Mouse (Mus musculus): ENCODE measurements around the gene Rpl22. TPM values are rescaled to one million over a fixed set of nuclear protein-coding genes. Genes with fewer than 3 reads are reported as not detected.

Gene Rpl22
- polyA plus RNA-seq (2017; shearing (Covaris generic)), result 461 TPM

GRCm38 (mm10) chr4:152325574-152326411, at the start of gene Rpl22:
TSS of gene Rpl22 (plus strand) at chr4:152325742.

GRCm38 (mm10) chr4:152291562-152291961, 34.0 kb upstream of the Rpl22 start, which contains the start of gene Hes3:
TSS of gene Hes3 (minus strand) at chr4:152291662.

GRCm38 (mm10) chr4:152296874-152297861, 28.4 kb upstream of the Rpl22 start, which contains the start of gene Icmt:
TSS of gene Icmt (plus strand) at chr4:152297227.

GRCm38 (mm10) chr4:152318517-152319234, 6.9 kb upstream of the Rpl22 start, which contains the start of gene Rnf207:
TSS of gene Rnf207 (minus strand) at chr4:152318993.

GRCm38 (mm10) chr4:152338419-152339292, 13.1 kb downstream of the Rpl22 start, which contains the start of gene Chd5:
TSS of gene Chd5 (plus strand) at chr4:152338651.

Other genes with a start within 250 kb of the Rpl22 start
- 177 TPM for gene Tnfrsf25, start 209.8 kb upstream of the Rpl22 start, polyA plus RNA-seq (2017; shearing (Covaris generic))
- 38.1 TPM for gene Espn, start 173.4 kb upstream of the Rpl22 start, polyA plus RNA-seq (2017; shearing (Covaris generic))
- not detected for gene Hes2, start 166.9 kb upstream of the Rpl22 start, polyA plus RNA-seq (2017; shearing (Covaris generic))
- 88.1 TPM for gene Acot7, start 147.6 kb upstream of the Rpl22 start, polyA plus RNA-seq (2017; shearing (Covaris generic))
- gene Gpr153, start 51.5 kb upstream of the Rpl22 start, polyA plus RNA-seq (2017; shearing (Covaris generic)), result 0.20 TPM
- not detected for gene Hes3, start 34.1 kb upstream of the Rpl22 start, polyA plus RNA-seq (2017; shearing (Covaris generic))
- 20.6 TPM for gene Icmt, start 28.5 kb upstream of the Rpl22 start, polyA plus RNA-seq (2017; shearing (Covaris generic))
- not detected for gene Rnf207, start 6.7 kb upstream of the Rpl22 start, polyA plus RNA-seq (2017; shearing (Covaris generic))
- gene Chd5, start 12.9 kb downstream of the Rpl22 start, polyA plus RNA-seq (2017; shearing (Covaris generic)), result not detected
- gene Nphp4, start 151.0 kb downstream of the Rpl22 start, polyA plus RNA-seq (2017; shearing (Covaris generic)), result 2.0 TPM
- 119 TPM for gene Kcnab2, start 152.1 kb downstream of the Rpl22 start, polyA plus RNA-seq (2017; shearing (Covaris generic))